Mouse (Mus musculus) CH12.LX (cell line): ENCODE data around the gene Clec3b.

Experiments used
- CHD2 ChIP-seq: IDR thresholded peaks from 2 replicates; pipeline ENCODE4 v1.6.1; 2011; ENCODE audit warnings: low read length, improper control_type of control experiment
- CTCF ChIP-seq, 2 experiments: IDR thresholded peaks in 1 of 2; conservative IDR thresholded peaks in 1 of 2; 2 replicates each; pipeline ENCODE4 v1.5.1; 2011 to 2012; ENCODE audit warnings: low read depth in 2 of 2, low read length in 2 of 2, improper control_type of control experiment in 1 of 2, inconsistent platforms in 1 of 2, mild to moderate bottlenecking in 1 of 2, moderate library complexity in 1 of 2
- E2F4 ChIP-seq: IDR thresholded peaks from 2 replicates; pipeline ENCODE4 v1.6.1; 2011; ENCODE audit warnings: low read depth, low read length, improper control_type of control experiment; ENCODE audit not compliant: insufficient replicate concordance
- EP300 ChIP-seq: IDR thresholded peaks from 2 replicates; pipeline ENCODE4 v1.6.1; 2011; ENCODE audit warnings: low read length, improper control_type of control experiment
- HCFC1 ChIP-seq: IDR thresholded peaks from 2 replicates; pipeline ENCODE4 v1.6.1; 2012; ENCODE audit warnings: low read depth, mild to moderate bottlenecking, inconsistent platforms, low read length, improper control_type of control experiment
- MAX ChIP-seq: IDR thresholded peaks from 2 replicates; pipeline ENCODE4 v1.6.1; 2011; ENCODE audit warnings: low read length, improper control_type of control experiment
- MXI1 ChIP-seq: IDR thresholded peaks from 2 replicates; pipeline ENCODE4 v1.6.1; 2011; ENCODE audit warnings: mild to moderate bottlenecking, low read depth, low read length, improper control_type of control experiment
- NRF1 ChIP-seq: IDR thresholded peaks from 2 replicates; pipeline ENCODE4 v1.6.1; 2014; ENCODE audit warnings: low read depth, mild to moderate bottlenecking, inconsistent platforms, low read length, improper control_type of control experiment, moderate library complexity
- POLR2A ChIP-seq: IDR thresholded peaks from 2 replicates; pipeline ENCODE4 v1.6.1; 2011; ENCODE audit warnings: low read depth, mild to moderate bottlenecking, improper control_type of control experiment, low read length
- SMC3 ChIP-seq: IDR thresholded peaks from 2 replicates; pipeline ENCODE4 v1.6.1; 2011; ENCODE audit warnings: low read depth, low read length, improper control_type of control experiment
- UBTF ChIP-seq: IDR thresholded peaks from 2 replicates; pipeline ENCODE4 v1.6.1; 2012; ENCODE audit warnings: low read depth, mild to moderate bottlenecking, inconsistent platforms, low read length, improper control_type of control experiment, moderate library complexity
- ZNF384 ChIP-seq: IDR thresholded peaks from 2 replicates; pipeline ENCODE4 v1.6.1; 2012; ENCODE audit warnings: low read depth, low read length, improper control_type of control experiment, inconsistent platforms

DNA sequence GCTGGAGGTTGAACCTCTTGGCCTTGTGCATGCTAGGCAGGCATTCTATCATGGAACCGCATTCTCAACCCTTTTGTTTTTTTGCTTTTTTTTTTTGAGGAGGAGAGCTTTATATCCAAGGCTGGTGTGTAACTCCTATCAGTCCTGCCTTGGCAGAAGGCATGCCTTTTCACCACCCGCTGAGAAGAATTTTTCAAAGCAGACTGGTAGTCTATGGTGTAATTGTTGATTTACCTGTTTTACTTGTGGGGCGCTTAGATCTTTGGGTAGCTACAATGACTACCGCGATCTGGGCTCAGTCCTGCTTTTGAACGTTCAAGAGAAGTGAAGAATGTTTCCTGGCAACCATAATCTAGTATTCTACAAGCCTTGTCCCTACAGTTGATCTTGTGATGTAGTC lies 36.8 kb upstream of the Clec3b start:
- TF ChIP-seq CTCF (conservative IDR thresholded peaks at IDR 0.05 in 1 of 2, IDR thresholded peaks at IDR 0.05 in 1 of 2; ENCODE audit: low read depth in 2 of 2, low read length in 2 of 2) (no peak), CHD2 (no peak), ZNF384 (no peak), HCFC1 (no peak), EP300 (no peak), E2F4 (no peak), UBTF (no peak), SMC3 (no peak), POLR2A (no peak), NRF1 (no peak), MAX (no peak), MXI1 (no peak)
